Mouse (Mus musculus): ENCODE measurements at regions not wholly inside any gene's neighbourhood (a gene's known extent, or its start where the extent isn't known, plus 50 kb on each side); places are given as distances from the start of the nearest gene placed in this dataset.

DNA sequence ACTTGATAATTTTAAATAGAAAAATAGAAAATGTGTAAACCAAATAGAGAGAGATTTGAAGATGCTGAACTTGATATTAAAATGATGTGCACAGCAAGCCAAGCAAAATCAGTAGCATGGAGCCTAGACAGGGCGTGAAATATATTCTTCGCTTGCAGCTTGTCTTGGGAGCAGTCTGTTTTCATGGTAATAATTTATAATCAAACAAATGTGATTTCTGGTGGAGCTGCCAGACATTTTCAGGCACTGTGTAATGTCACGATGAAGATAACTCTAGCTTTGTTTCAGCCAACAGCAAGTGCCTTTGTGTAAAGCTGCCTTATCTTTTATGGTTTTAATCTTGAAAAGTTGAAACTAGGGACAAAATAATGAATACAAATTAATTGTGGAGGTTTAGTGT is 228.1 kb upstream of the Sphkap start:
- peak; percentile 73 for DNase-seq (ENCODE audit: low read depth)

DNA sequence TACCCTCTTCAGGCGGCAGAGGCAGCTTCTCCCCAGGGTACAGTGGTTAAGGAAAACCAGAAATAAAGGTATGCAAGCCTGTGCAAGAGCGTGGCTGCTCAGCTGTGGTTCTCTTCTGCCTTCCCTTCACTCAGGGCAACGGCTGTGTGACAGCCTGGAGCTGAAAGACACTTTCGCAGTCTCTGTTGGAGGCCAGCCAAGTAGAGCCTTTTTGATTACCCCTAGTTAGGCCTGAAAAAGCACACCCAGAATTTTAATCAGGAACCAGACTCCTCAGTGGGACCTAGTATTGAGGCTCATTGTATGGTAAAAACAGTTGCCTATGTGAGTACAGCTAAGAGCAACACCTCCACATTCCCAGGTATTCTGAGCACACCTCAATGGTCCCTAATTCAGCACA is 223.8 kb upstream of the Sphkap start:
- no peak for TF ChIP-seq POLR2A (IDR thresholded peaks at IDR 0.05; ENCODE audit: borderline replicate concordance, extremely low read depth, insufficient read depth, insufficient read length, poor library complexity, severe bottlenecking)
- TF ChIP-seq CTCF (IDR thresholded peaks at IDR 0.05; ENCODE audit: borderline replicate concordance, extremely low read depth, insufficient read depth, insufficient read length), result no peak

More for the DNA sequence above, 228.1 kb upstream of the Sphkap start:
- TF ChIP-seq POLR2A (IDR thresholded peaks at IDR 0.05; ENCODE audit: borderline replicate concordance, extremely low read depth, insufficient read depth, insufficient read length, poor library complexity, severe bottlenecking), result no peak
- TF ChIP-seq CTCF (IDR thresholded peaks at IDR 0.05; ENCODE audit: borderline replicate concordance, extremely low read depth, insufficient read depth, insufficient read length), result no peak

GRCm38 (mm10) chr1:83631394-83631793 is 223.4 kb upstream of the Sphkap start:
- no peak for TF ChIP-seq CTCF (IDR thresholded peaks at IDR 0.05; ENCODE audit: borderline replicate concordance, extremely low read depth, insufficient read depth, insufficient read length)
- no peak for TF ChIP-seq POLR2A (IDR thresholded peaks at IDR 0.05; ENCODE audit: borderline replicate concordance, extremely low read depth, insufficient read depth, insufficient read length, poor library complexity, severe bottlenecking)
- no peak for DNase-seq (ENCODE audit: low read depth)

More for the DNA sequence above, 223.8 kb upstream of the Sphkap start:
- DNase-seq (ENCODE audit: low read depth), result peak; percentile 91

GRCm38 (mm10) chr1:83587258-83587657 is 179.3 kb upstream of the Sphkap start:
- no peak for TF ChIP-seq POLR2A (IDR thresholded peaks at IDR 0.05; ENCODE audit: borderline replicate concordance, extremely low read depth, insufficient read depth, insufficient read length, poor library complexity, severe bottlenecking)
- TF ChIP-seq CTCF (IDR thresholded peaks at IDR 0.05; ENCODE audit: borderline replicate concordance, extremely low read depth, insufficient read depth, insufficient read length), result no peak
- DNase-seq (ENCODE audit: low read depth), result no peak

DNA sequence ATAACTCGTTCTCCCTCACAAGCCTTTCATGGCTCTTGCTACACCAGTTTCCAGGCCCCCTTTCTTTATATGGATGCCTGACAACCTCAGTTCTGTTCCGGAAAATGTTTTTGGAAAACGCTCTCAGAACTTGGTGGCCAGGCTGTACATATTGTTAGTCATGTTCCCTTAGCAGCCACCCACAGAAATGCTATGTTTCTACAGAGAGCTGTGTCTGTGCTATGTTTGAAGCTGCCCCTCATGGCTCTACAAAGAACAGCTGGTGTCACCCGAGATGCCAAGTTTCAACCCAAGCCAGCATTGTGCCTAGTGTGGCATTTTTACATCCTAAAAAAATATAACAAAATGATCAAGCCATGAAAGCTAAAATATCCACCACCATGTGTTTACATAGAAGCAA is 175.0 kb upstream of the Sphkap start:
- TF ChIP-seq CTCF (IDR thresholded peaks at IDR 0.05; ENCODE audit: borderline replicate concordance, extremely low read depth, insufficient read depth, insufficient read length) (no peak), POLR2A (IDR thresholded peaks at IDR 0.05; ENCODE audit: borderline replicate concordance, extremely low read depth, insufficient read depth, insufficient read length, poor library complexity, severe bottlenecking) (no peak)
- DNase-seq (ENCODE audit: low read depth), result no peak

DNA sequence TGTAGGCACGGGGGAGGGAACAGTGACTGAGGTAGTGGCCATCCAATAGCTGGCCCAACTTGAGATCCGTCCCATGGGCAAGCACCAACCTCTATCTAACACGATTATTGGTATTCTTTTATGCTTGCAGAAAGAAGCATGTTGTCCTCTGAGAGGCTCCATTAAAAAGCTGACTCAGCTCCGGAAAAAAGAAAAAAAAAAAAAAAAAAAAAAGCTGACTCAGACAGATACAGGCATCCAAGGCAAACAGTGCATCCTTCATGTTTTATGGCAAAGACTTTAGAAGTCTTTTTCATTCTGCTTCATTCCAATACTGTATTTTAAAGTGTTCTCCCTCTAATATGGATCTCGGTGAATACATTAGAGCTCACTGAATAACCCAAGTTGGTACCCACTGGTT is 162.0 kb upstream of the Sphkap start:
- no peak for DNase-seq (ENCODE audit: low read depth)
- TF ChIP-seq POLR2A (IDR thresholded peaks at IDR 0.05; ENCODE audit: borderline replicate concordance, extremely low read depth, insufficient read depth, insufficient read length, poor library complexity, severe bottlenecking) (no peak), CTCF (IDR thresholded peaks at IDR 0.05; ENCODE audit: borderline replicate concordance, extremely low read depth, insufficient read depth, insufficient read length) (no peak)

- TF ChIP-seq CTCF (IDR thresholded peaks at IDR 0.05; ENCODE audit: borderline replicate concordance, extremely low read depth, insufficient read depth, insufficient read length) (no peak), POLR2A (IDR thresholded peaks at IDR 0.05; ENCODE audit: borderline replicate concordance, extremely low read depth, insufficient read depth, insufficient read length, poor library complexity, severe bottlenecking) (no peak)
- DNase-seq (ENCODE audit: low read depth), result peak; percentile 28
Observed at GRCm38 (mm10) chr1:83568746-83569145, 160.7 kb upstream of the Sphkap start.

DNA sequence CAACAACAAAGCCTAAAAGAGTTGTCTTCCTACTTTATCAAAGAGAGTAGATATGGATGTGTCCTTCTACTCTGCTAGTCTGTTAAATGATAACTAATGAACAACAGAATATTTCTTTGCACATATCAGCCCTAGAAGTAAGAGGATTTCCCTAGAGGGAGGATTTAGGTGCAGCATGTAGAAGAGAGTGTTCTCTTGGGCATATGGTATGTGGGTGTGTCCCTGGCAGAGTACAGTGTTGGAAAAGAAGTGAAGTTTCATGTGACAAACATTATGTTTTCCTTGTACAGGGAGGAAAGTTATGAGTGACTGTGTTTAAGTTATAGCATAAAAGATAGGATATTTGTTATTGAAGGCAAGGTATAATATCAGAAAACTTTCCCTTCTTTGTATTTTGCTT is 143.6 kb upstream of the Sphkap start:
- TF ChIP-seq POLR2A (IDR thresholded peaks at IDR 0.05; ENCODE audit: borderline replicate concordance, extremely low read depth, insufficient read depth, insufficient read length, poor library complexity, severe bottlenecking) (no peak), CTCF (IDR thresholded peaks at IDR 0.05; ENCODE audit: borderline replicate concordance, extremely low read depth, insufficient read depth, insufficient read length) (no peak)
- DNase-seq (ENCODE audit: low read depth), result no peak

DNA sequence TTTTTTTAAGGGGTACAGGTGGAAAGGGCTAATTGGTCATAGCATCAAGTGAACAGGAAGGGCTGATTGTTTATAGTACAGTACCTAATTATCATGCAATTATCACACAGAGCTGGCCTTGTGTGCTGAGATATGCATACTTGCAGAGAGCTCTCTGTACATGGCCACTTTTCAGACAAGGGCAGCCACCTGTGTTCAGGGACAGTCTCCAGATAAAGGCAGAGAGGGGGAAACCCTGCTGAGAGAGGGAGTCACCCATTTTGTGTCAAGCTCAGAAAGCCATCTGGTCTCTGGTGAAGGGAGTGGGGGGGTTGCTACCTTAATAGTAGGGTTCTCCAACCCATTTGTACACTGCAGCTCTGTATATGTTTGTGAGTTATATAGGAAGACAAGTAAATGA is 127.5 kb upstream of the Sphkap start:
- TF ChIP-seq POLR2A (IDR thresholded peaks at IDR 0.05; ENCODE audit: borderline replicate concordance, extremely low read depth, insufficient read depth, insufficient read length, poor library complexity, severe bottlenecking) (no peak), CTCF (IDR thresholded peaks at IDR 0.05; ENCODE audit: borderline replicate concordance, extremely low read depth, insufficient read depth, insufficient read length) (no peak)
- DNase-seq (ENCODE audit: low read depth), result no peak

DNA sequence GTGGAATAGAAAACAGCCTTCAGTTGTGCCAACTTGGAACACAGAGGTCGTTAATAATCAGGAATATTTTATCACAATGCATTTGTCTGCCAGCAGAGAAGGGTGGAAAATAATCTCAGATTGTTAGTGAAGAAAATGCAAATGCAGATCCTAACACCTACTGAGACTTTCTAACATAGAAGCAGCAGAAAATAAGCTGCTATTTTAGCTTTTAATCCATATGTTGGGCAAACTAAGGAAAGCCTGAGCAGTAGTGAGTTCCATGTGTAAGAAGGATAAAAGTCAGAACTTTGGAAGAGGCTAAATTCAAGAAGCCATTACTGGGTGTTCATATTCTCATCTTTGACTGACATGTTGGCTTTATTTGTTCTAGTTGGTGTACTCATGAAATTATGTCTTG is 119.8 kb upstream of the Sphkap start:
- peak; percentile 15 for DNase-seq (ENCODE audit: low read depth)
- TF ChIP-seq CTCF (IDR thresholded peaks at IDR 0.05; ENCODE audit: borderline replicate concordance, extremely low read depth, insufficient read depth, insufficient read length), result no peak
- TF ChIP-seq POLR2A (IDR thresholded peaks at IDR 0.05; ENCODE audit: borderline replicate concordance, extremely low read depth, insufficient read depth, insufficient read length, poor library complexity, severe bottlenecking), result no peak

DNA sequence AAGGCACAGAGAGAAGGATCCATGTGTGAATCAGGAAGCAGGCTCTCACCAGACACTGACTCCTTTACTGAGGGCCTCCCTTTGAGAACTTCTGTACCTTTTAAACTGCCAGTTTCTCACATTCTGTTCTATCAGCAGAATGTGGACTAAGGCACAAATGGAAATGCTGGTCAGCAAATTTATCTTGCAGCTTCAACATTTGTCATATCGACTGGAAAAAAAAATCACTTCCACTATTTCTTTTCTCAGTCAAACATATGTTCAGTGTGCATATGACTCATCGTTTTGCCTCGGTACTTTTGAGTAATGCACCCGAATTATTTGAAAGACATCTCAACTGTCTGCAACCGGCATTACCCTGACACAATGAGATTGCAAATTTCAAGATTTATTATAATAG is 101.4 kb upstream of the Sphkap start:
- TF ChIP-seq POLR2A (IDR thresholded peaks at IDR 0.05; ENCODE audit: borderline replicate concordance, extremely low read depth, insufficient read depth, insufficient read length, poor library complexity, severe bottlenecking) (no peak), CTCF (IDR thresholded peaks at IDR 0.05; ENCODE audit: borderline replicate concordance, extremely low read depth, insufficient read depth, insufficient read length) (no peak)
- DNase-seq (ENCODE audit: low read depth), result no peak

DNA sequence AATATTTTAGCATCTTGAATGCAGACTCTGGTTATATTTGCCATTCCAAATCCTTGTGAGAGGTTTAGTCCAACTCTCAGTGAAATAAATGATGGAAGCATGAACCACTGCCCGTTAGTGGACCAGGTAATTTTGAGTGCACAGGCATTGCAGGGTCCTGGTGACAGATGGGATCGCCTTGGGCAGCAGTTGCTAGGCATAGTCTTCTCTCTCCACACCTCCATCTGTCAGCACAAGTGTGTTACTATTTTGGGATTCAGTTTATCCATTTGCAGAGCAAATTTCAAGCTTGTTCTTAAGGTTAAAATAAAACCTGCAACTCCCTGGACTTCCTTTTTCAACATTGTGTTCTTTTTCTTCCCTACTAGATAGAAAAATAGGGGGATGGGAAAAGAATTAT is 97.4 kb upstream of the Sphkap start:
- DNase-seq (ENCODE audit: low read depth), result peak; percentile 71
- TF ChIP-seq CTCF (IDR thresholded peaks at IDR 0.05; ENCODE audit: borderline replicate concordance, extremely low read depth, insufficient read depth, insufficient read length), result no peak
- no peak for TF ChIP-seq POLR2A (IDR thresholded peaks at IDR 0.05; ENCODE audit: borderline replicate concordance, extremely low read depth, insufficient read depth, insufficient read length, poor library complexity, severe bottlenecking)

Data from brain, embryonic 14.5 days (tissue).